Mouse (Mus musculus): ENCODE results near the gene Tacr1.

GRCm38 (mm10) chr6:82420222-82420621 lies 18.1 kb downstream of the Tacr1 start:
- no peak for TF ChIP-seq CTCF (IDR thresholded peaks at IDR 0.05; ENCODE audit: low read depth, low read length)
- no peak for TF ChIP-seq POLR2AphosphoS5 (IDR thresholded peaks at IDR 0.05; ENCODE audit: insufficient replicate concordance, low read depth, low read length)
- TF ChIP-seq GATA1 (IDR thresholded peaks at IDR 0.05; ENCODE audit: borderline replicate concordance, low read length) = no peak
- TF ChIP-seq TAL1 (conservative IDR thresholded peaks at IDR 0.05; ENCODE audit: low read depth, low read length) = no peak
